Mouse (Mus musculus): ENCODE measurements around the gene Gm3336.

Gene Gm3336

DNA sequence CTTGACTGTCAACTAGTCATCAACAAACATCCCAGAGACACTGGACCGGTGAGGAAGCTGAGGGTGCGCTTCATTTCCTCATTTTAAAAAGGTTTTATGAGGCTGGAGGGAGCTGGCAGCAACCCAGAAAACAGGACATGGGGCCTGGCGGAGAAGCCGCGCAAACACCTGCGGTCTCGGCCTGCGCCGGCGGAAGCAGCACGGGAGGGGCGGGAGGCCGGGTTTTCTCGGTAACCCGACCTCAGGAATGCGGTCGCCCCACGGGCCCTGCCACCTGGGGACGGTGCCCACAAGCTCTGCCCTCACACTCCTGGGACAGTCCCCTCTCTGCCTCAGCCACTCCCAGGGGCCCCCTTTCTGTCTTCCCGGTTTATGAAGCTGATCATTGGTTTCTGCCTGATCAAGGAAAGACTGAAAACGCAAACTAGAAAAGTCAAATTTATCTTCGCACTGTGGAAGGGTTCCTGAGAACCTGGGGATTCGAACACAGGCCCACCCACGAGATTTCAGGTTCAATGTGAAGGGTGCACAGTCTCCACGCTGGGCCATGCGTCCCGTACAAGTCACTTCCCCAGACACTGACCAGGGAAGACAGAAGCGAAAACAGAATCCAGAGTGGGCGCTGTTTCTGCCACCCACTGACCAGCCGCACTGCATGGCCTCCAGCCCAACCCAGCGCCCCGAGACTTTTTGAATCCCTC, 22.9 kb upstream of the Gm3336 start:
- in situ Hi-C loops (cut with MboI, MseI), result no loop called here

DNA sequence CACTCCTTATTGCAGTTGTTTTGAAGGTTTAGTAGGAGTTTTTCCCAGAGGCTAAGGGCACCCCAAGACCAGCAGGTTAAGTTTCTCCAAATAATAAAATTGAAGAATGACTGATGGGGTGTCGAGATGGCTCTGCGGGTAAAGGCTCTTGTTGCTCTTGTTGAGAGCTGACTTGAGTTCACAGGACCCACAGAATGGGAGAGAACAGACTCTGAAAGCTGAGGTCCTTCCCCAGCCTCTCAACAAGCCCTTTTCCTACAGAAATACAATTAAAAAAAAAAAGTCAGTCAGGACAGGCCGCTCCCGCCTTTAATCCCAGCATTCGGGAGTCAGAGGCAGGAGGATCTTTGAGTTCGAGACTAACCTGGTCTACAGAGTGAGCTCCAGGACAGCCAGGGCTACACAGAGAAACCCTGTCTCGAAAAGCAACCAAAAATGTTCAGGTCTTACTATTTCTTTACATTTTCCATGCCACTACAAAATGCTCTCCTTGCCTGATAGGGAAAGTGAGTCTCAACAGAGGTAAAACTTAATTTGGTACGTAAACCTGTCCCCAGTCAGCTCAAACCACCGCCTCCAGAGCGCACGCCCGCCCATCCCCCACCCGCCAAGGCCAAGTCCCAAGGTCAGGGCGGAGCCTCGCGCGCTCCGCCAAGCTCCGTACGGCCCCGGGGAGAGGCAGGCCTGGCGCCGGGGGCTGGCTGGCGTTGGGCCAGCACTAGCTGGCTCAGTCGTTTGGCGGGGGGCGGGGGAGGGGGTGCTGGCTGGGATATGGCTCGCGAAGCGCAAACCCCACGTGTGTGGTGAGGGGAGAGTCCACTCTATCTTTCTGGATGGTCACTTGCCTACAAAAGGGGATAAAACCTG, 22.1 kb upstream of the Gm3336 start:
- in situ Hi-C loops (cut with MboI, MseI), result no loop called here

DNA sequence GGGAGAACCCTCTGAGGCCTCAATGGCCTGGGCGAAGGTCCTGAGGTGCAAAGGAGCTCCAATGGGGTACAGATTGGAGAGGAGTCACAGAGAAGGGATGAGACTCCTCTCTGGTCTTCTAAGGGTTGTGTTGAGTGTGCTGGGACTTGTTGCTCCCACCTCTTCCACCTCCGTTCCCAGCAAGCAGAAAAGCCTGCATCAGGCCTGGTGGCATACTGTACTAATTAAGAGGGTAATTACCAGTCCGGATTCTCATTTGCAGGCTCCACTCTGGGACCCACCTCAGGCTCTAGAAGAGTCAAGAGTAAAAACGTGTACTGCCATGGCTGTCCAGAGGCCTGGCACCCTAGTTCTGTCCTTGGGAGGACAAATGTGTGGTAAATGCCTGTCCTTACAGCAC, 21.4 kb upstream of the Gm3336 start:
- in situ Hi-C loops (cut with MboI, MseI), result no loop called here

DNA sequence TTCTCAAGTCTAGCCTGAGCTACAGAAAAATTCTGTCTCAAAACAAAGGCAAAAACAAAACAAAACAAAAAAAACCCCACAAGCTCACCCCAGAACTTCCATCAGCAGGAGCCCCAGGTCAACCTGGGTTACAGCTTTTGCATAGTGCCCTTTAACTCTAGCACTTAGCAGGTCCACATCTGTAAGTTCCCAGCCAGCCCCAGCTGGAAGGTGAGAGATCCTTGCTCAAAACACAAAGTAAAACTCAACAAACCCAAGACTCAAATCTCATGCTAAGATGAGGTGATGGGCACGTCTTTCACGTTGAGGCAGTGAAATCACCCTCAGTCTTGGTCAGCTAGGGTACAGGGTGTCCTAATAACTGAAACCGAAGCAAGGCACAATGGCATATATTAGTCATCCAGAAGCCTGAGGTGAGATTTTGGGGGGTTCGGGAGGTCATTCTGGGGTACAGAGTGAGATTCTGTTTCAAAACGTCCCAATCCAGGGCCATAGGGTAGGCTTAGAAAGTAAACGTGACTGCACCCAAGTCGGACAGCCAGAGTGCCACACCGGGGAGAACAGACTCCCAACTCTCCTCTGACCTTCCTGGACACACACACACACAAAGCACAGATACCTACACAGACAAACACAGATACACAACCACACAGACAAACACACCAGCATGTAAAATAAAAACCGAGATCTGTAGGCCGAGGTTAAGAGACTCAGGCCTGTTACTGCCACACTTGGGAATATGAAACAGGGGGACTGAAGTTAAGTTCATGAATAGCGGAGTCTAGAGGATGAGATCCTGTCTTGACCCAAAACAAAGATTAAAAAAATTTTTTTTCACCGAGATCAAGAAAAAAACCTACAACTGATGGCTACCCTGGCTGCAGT, 20.7 kb upstream of the Gm3336 start:
- in situ Hi-C loops (cut with MboI, MseI), result no loop called here

DNA sequence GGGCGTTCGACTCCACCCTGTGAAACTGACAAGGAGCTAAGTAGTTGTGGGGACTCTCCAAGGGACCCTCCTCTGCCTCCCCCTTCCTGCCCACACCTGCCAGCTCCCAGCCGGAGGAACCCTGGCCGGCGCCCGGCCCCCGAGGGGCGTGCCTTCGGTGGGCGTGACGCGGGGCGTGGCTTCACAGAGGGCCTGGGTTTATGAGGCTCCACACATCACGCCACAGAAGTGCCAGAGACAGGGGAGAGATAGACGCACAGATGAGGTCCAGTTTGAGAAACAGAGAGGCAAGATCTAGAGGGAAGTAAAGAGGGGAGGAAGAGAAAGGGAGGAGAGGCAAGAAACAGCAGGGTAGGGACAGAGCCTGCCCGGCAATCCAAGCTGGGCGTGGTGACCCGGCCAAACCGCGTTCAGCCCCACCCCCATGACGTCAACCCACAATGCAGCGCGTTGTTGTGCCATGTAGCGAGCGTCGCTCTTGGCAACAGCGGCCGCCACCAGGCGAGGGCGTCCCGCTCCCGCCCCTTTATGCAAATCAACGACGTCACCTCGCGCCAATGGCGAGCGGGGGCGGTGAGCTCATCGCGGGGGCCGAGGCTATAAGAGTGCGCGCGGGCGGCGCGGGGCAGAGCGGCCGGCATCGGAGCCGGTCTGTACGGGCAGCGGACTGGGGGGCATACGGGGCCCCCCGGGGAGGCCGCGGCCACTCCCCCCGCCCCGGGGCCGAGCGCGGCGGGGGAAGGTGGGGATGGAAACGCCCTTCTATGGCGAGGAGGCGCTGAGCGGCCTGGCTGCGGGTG, 19.8 kb upstream of the Gm3336 start, which contains the start of gene Jund:
TSS of gene Jund (plus strand) at position 640 of the 800 bp plus-strand sequence.
- in situ Hi-C loops (cut with MboI, MseI), result no loop called here

DNA sequence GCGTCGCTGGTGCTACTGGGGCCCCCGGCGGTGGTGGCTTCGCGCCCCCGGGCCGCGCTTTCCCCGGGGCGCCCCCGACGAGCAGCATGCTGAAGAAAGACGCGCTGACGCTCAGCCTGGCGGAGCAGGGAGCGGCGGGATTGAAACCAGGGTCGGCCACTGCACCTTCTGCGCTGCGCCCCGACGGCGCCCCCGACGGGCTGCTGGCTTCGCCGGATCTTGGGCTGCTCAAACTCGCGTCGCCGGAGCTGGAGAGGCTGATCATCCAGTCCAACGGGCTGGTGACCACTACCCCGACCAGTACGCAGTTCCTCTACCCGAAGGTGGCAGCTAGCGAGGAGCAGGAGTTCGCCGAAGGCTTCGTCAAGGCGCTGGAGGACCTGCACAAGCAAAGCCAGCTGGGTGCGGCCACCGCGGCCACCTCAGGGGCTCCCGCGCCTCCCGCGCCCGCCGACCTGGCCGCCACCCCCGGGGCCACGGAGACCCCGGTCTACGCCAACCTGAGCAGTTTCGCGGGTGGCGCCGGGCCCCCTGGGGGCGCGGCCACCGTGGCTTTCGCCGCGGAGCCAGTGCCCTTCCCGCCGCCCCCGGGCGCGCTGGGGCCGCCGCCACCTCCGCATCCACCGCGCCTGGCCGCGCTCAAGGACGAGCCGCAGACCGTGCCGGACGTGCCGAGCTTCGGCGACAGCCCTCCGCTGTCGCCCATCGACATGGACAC, 19.1 kb upstream of the Gm3336 start:
- in situ Hi-C loops (cut with MboI, MseI), result no loop called here

DNA sequence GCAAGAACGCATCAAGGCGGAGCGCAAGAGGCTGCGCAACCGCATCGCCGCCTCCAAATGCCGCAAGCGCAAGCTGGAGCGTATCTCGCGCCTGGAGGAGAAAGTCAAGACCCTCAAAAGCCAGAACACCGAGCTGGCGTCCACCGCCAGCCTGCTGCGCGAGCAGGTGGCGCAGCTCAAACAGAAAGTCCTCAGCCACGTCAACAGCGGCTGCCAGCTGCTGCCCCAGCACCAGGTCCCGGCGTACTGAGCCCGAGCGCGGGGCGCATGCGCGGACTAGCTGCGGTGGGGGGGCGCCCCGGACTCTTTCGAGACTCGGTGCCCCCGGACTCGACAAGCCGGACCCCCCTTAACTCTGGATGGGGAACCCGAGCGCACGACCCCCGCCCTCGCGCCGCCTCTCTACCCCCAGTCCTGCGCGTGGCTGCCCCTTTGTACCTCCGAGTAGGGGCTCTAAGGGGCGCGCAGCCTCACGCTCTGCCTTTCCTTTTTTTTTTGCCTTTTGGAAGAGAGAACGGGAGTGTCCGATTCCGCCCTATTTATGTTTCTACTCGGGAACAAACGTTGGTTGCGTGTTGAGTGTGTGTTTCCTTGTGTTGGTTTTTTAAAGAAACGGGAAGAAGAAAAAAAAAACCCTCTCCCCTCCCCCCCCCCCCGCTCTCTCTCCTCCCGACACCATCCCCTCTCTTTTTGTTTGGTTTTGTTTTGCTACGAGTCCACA, 18.3 kb upstream of the Gm3336 start:
- in situ Hi-C loops (cut with MboI, MseI), result no loop called here

DNA sequence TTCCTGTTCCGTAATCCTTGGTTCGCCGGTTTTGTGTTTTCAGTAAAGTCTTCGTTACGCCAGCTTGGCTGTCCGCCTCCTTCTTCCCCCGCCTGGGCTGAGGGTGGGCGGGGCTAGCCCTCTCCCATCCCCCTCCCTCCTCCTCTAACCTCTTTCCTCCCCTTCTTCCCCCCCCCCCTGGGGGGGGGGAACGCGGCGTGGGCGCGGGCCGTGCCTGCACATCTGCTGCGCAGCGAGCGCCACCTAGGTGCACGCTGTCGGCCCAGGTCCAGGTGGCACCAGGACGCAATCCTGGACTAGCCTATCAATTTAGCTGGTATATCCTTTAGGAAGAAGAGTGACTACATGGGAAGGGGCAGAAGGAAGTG, 17.8 kb upstream of the Gm3336 start:
- in situ Hi-C loops (cut with MboI, MseI), result no loop called here

DNA sequence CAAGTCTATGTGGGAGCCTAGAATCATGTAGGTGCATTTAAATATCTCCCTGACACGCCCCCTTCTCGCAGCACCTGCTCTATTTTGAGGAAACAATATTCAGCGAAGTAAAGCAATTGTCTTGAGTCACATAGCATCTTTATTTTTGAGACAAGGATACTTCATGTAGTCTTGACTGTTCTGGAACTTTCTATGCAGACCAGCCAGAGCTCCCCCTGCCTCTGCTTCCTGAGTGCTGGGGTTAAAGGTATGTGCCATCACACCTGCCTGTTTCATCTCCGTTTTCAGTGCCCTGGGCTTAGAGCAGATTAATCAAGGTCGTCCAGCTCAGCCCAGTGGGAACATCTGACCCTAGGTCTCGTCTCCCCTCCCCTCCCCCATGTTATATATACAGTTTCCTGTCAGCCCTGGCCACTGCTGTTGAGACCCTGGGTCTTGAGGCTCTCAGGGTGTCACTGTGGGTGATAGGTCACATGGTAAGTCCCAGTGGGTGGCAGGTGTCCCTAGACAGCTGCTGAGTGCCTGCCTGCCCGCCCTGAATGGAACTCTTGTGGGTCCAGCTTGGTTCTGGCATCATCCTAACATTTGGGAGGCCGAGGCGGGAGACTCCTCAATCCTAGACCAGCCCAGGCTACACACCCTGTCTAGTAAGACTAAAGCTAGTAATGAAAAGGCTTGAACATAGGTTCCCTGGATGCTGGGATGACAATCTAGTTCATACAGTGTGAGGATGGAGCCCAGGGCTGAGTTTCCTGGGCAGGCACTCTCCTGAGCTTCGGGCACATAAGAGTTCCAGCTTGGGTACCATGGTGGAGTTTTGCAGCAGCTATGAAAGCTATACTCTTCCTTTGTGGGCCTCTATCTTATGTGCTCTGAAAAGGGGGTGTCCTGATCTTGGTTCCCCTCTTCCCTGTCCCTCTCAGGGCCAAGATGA, 17.0 kb upstream of the Gm3336 start:
- in situ Hi-C loops (cut with MboI, MseI), result no loop called here

DNA sequence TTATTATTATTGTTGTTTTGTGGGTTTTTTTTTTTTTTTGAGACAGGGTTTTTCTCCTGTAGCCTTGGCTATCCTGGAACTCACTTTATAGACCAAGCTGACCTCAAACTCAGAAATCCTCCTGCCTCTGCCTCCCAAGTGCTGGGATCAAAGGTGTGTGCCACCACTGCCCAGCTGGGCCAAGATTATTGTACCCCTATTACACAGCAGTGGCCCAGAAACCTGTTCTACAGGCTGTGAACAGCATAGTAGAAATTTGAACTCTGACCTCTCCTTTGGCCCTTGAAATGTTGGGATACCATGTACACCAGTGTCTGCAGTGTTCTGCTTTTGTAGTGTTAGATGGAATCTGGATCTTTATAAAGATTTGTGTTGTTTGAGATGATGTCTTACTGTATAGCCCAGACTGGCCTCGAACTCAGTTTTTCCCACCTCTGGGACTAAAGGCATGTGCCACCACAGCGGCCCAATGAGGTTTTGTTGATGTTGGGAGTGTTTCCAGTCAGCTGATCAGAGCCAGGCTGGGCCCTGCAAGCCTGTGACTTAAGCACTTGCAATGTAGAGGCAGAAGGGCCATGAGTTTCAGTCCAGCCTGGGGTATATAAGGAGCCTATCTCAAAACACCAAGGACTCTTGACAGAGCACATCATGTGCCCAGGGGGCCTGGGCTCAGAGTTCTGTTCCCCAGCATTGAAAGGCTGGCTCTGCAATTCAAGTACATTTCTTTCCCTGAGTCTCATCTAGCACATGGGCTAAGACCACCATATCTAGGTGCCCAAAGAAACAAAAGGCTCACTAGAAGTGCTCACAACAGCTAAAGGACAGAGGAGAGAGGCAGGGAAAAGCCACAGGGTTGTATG, 16.1 kb upstream of the Gm3336 start:
- in situ Hi-C loops (cut with MboI, MseI), result no loop called here

DNA sequence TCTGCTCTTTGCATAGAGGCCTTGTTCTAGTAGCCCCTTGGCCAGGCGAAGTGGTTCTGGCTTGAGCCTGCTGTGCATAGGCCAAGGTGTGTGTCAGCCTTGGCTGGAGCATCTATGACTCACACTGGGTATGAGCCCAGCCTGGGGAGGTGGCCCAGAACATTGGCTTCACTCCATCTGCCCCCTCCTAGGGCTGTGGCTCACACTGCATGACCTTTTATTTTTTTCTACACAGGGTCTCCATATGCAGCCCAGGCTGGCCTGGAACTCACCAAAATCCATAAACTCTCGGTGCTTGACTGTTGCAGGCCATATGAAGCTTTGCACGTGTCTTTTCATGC, 15.5 kb upstream of the Gm3336 start:
- in situ Hi-C loops (cut with MboI, MseI), result no loop called here

DNA sequence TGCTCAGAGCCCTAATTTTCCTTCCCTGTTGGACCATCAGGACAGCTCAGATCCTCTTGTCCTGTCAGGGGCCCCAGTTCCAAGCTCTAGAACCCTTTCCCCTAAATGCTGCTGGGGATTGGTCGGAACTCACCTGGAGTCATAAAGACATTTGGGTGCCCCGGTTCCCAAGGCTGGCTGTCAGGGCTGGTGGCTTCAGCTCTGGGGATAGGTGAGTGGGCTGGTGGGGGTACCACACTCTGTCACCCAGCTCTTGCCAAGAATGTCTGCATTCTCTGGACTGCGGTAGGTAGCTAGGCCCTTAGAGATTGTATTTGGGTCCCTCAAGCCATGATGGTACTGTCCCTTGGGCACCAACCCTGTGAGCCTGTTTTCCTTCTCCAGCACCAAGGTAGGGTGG, 15.1 kb upstream of the Gm3336 start, which contains the start of gene Iqcn:
TSS of gene Iqcn (plus strand) at position 171 of the 400 bp plus-strand sequence.
- in situ Hi-C loops (cut with MboI, MseI), result no loop called here

DNA sequence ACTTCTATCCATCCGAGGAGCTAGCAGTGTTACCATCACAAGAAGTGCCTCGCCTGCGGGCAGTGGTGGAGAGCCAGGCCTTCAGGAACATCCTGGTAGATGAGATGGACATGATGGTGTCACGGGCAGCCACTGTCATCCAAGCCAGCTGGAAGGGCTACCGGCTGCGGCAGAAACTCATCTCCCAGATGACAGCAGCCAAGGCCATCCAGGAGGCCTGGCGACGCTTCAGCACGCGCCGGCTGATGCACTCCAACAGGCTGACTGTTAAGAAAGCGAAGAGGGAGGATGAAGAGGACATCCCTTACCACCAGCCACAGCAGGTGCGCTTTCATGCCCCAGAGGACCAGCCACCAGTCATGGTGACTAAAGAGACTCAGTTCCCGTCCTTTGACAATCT, 10.1 kb upstream of the Gm3336 start:
- in situ Hi-C loops (cut with MboI, MseI), result no loop called here

DNA sequence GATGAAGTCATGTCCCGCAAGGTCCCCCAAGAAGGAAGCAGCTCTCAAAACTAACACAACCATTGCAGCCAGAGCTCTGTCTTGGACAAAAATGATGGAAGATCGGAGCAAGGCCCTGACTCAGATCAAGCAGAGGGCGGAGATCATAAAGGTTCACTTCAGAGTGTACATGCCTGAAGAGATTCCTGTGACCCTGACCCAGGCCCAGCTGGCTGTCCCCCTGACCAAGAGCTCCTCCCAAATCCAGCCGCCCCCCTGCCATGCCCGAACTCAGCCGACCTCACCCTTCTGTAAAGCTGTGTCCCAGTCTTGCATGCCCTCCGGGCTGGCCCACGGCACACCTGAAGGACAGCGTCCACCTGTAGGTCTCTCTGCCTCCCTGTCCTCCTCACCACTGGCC, 8.5 kb upstream of the Gm3336 start:
- in situ Hi-C loops (cut with MboI, MseI), result loop anchor here (5.0 kb wide), 3 partner anchors 38 to 118 kb away; no protein-coding TSS in a partner anchor

DNA sequence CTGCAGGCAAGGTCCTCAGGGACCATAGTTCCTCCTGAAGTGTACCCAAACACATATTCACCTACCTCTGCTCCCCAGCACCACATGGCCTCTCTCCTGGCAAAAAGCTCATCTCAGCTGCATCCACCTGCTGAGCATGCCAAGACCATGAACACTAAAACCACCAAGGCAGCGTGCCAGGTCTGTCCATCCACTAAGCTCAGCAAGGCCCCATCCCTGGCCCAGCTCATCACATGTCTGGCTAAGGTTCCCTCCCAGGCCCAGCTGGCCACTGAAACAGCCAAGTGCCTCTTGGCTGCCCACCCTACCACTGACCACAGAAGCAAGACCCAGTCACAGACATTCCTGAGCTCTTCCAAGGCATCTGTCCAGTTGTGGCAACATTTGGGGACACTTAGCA, 8.0 kb upstream of the Gm3336 start:
- in situ Hi-C loops (cut with MboI, MseI), result loop anchor here (5.0 kb wide), 3 partner anchors 37 to 117 kb away; no protein-coding TSS in a partner anchor

DNA sequence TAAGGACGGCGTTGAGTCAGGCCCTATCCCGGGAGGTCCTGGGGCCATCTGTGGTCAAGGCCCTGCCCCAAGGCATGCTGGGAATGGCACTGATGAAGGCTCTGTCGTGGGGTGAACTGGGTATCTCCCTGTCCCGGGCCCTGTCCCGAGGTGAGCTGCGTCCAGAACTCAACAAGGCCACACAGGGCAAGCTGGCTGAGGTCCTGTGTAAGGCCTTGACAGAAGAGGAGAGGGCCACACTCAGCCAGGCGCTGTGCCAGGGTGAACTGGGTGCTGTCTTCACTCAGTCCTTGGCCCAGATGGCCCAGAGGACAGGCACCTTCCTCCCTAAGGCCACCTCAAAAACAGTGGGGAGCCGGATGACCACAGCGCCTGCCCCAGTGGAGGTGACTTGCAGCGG, 7.3 kb upstream of the Gm3336 start:
- in situ Hi-C loops (cut with MboI, MseI), result loop anchor here (5.0 kb wide), 3 partner anchors 36 to 116 kb away; no protein-coding TSS in a partner anchor

DNA sequence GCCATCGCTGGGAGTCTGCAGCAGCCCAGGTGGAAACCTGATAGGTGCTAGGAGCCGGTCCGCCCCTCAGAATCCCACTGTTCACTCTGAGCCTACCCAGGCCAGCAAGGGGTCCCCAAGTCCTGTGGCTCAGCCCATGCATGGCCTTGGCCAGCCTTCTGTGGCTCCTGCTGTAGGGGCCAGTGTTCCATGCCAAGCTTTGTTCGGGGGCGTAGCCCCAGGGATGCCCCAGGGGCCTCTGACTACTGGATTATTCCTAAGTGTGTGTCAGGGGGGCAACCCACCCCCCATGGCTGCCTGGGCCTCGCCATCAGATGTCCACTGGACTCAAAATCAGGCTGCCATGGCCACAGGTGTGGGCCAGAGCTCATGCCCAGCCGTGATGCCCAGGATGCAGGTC, 4.4 kb upstream of the Gm3336 start:
- in situ Hi-C loops (cut with MboI, MseI), result loop anchor here (5.0 kb wide), 3 partner anchors 33 to 113 kb away; no protein-coding TSS in a partner anchor

DNA sequence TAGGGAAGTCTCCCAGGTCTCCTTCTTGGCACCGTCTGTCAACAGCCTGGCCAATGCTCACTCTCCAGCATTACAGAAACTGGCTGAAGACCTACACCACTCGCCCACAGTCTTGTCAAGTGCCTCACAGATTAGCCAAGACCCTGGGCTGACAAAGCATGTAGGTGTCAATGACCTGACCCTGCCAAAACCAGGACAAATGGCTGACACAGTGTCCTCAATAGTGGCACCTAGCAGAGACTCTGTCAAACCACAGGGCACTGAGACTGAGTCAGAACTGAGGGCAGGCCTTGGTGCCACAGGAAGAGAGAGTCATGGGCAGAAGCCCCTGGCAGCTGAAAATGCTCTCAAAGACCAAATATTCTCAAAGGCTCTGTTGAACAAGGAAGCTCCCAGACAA, 3.3 kb upstream of the Gm3336 start:
- in situ Hi-C loops (cut with MboI, MseI), result no loop called here
